Mouse (Mus musculus): Measurements from ENCODE around the gene Lrrc23.

Gene Lrrc23

DNA sequence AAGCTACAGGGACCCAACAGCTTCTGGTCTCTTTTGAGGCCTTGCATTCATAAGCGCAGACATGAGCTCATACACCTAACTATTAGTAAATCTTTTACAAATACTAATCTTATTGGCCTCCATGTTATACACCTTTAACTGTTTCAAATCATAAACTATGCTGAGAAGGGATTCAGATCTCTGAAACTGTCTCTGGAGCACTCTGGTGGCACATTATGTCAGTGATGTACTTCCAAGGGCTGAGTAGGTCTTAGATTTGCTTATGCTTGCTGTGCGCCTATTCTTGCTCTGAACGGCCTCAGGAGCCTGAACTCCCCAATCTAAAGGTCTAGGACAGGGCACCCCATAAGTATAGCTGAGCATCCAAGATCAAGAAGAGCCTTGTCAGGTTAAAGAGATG is 37.7 kb downstream of the Lrrc23 start:
- DNase-seq (ENCODE audit: low spot score): no peak

DNA sequence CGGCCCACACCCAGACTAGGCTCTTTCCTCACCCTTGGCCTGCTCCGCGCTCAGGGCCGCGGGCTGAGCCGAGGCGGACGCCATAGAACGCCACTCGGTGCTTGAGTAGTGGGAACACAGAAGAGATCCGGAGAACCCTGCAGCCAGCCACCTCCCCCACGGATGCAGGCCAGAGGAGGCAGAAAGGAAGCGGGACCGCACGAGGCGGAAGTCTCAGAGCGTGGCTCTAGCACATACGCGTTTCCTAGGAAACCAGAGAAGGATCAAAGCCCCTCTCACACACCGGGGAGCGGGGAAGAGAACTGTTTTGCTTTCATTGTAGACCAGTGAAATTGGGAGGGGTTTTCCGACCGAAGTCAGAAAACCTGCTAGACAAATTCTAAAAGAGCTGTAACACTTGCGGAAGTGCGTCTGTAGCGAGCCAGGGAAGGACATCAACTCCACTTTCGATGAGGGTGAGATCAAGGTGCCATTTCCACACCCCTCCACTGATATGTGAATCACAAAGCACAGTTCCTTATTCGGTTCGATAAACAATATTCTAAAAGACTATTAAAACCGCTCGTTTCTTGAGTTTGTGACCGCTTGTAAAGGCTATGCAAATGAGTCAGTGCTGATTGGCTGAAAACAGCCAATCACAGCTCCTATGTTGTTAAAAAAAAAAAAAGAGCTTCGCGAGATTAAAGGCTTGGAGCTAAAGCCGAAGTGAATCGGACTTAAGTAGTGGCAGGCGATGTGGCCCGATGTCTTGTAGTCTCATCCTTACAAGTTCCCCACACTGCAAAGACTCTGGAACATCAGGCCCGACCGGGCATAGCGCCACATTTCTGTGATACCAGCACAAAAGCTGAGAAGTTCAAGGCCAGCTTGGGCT is 38.4 kb downstream of the Lrrc23 start, which contains the start of gene Grcc10:
Grcc10 (minus strand) TSS at position 487 of the 874 bp plus-strand sequence.
- no peak for DNase-seq (ENCODE audit: low spot score)

DNA sequence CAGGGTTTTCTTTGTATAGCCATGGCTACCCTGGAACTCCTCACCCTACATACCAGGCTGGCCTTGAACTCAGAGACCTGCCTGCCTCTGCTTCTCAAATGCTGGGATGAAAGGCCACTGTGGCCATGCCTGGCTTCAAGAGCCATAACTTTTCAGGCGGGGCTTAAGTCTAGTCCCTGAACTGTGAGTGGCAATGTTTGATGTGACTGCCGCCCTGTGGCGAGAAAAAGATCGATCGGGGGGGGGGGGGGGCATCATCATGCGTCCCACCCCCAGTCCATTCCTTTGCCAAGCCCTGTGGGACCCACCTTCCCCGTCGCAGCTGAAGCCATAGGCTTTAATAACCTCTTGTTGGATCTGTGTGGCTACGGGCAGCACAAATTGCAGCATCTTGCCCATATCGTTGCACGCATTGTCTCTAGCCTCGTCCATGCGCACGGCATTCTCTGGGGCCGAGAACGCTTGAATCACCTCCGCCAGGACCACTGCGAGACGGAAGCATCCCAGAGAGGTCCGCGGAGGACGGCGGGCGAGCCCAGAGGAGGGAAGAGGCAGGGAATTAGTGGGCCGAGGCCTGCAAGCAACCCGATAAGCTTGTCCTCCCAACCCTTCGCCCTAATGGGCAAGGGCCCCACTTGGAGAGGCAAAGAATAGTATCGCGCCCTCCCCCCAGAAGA is 39.2 kb downstream of the Lrrc23 start:
- no peak for DNase-seq (ENCODE audit: low spot score)

DNA sequence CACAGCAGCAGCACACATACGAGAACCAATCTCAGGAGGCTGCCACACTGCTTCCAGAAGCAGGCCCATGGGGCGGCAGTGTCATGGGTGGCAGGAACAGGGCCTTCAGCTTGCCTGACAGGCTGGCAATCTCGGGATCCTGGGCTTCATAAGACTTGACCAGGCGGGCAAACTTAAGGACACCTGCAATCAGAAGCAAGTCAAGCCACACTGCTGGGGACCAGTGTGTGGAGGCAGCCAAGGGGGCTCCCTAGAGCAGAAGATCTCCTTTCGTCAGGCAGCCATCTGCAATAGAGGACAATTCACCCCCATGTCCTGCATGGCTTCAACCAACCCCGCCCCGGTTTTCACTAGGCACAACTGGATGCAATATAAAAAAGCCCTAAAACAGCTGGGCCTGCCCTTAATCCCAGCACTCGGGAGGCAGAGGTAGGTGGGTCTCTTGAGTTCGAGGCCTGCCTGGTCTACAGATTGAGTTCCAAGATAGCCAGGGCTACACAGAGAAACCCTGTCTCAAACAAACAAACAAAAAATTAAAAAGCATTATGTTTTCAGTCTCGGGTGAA is 40.2 kb downstream of the Lrrc23 start:
- DNase-seq (ENCODE audit: low spot score): no peak

DNA sequence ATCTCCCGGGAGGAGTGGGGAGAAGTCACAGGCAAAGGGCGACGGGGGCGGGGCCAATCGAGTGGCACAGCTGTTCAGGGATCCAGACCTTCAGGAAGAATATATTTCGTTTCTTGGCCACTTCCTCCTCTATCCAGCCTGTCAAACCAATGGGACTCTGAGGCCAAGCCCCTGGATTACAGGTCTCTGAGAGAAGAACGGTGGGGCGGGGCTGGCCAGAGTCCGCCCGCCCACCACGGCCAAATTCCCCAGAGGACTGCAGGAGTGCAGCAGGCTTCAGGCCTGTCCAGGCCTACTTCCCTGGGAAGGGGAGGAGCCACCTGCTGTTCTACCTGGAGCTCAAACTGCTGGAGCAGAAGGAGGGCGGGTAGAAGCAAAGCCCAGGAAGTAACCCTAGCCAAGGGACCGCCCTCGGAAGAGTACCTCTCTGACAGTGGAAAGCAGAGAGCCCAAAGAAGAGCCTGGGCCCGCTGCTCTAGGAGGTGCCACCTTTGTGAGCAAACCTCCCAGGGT is 41.0 kb downstream of the Lrrc23 start, which contains the start of gene Ptpn6:
Ptpn6 (minus strand) TSS at position 204 of the 513 bp plus-strand sequence.
- no peak for DNase-seq (ENCODE audit: low spot score)

DNA sequence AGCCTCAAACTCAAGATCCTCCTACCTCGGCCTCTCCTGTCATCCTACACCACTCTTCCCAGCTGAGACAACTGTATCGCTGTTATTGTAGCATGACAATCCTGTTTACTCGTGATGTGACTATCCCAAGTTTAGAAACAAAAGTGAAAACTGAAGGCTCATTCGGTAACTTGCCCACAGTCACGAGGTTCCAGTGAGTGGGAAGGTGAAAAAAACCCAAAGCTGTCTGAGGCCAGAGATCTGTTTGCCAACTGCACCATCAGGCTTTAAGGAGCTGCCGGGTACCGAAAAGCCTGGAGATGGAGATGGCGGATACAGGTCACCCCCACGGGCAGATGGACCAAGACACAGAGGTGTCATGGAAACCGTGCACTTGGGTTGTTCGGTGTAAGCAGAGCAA is 42.5 kb downstream of the Lrrc23 start:
- DNase-seq (ENCODE audit: low spot score): no peak

DNA sequence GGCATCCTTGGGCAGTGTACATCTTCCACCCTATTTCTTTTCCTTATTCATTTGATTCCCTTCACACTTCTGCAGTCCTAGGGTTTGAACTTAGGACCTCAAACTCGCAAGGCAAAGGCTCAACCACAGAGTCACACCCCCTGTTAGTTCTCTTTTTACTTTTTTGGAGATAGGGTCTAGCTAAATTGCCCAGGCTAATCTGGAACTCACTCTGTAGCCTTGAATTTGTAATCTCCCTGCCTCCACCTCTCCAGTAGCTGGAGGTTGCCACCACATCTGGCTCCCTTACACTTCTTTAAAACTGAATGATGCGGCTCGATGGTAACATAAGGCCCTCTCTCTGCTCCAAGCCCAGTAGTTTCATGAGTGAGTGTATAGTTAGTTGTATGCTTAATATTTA is 45.1 kb downstream of the Lrrc23 start:
- no peak for DNase-seq (ENCODE audit: low spot score)

DNA sequence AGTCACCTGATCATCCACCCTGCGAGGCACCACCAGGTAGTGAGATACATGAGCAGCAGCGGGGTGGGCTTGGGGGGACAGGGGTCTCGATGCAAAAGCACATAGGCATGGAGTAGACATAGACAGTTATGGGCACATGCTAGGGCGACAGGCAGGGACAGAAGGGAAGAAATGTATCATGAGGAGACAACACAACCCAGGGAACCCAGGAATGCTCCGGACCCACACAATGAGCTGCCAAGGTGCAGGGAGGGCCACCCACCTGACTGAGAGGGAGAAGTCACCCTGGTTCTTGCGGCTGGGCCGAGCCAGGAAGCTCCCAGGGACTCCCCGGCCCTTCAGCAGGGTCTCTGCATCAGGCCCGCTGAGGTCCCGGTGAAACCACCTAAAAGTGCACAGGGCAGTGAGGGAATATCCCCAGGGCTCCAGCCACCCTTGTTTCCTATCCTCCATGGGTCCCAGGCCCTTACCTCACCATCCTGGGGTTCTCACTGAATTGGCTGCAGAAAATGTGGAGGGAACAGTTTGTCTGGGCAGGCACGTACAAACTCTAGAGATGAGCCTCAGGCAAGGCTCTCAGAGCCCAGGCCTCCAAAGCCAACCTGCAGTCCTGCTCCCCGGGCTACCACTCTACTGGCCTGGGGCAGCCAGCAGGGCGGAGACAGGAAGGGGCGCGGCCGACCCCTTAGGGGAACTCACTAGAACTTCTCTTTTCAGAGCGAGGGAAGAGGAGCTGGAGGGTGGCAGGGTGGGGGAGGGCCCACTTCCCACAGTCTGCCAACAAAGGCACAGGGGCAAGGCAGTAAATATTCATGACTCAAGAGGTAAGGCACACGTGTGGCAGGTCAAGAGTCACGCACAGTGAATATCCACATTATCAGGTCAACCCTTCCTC is 46.8 kb downstream of the Lrrc23 start:
- DNase-seq (ENCODE audit: low spot score): no peak

DNA sequence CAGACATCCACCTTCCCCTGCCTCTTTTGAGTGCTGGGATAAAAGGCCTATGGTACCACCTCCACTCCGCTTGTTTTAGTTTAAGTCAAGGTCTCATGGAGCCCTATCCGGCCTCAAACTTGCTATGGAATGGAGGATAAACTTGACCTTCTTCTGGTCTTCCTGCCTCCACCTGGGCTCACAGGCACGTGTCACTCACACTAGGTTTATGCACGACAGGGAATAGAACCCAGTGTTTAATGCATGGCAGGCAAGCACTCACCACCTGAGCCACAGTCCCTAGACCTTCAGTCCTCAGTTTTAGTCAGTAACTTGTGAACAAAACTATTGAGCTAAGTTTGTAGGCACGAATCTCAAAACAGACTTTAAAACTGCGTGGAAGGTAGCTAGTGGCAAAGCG is 48.5 kb downstream of the Lrrc23 start:
- no peak for DNase-seq (ENCODE audit: low spot score)

DNA sequence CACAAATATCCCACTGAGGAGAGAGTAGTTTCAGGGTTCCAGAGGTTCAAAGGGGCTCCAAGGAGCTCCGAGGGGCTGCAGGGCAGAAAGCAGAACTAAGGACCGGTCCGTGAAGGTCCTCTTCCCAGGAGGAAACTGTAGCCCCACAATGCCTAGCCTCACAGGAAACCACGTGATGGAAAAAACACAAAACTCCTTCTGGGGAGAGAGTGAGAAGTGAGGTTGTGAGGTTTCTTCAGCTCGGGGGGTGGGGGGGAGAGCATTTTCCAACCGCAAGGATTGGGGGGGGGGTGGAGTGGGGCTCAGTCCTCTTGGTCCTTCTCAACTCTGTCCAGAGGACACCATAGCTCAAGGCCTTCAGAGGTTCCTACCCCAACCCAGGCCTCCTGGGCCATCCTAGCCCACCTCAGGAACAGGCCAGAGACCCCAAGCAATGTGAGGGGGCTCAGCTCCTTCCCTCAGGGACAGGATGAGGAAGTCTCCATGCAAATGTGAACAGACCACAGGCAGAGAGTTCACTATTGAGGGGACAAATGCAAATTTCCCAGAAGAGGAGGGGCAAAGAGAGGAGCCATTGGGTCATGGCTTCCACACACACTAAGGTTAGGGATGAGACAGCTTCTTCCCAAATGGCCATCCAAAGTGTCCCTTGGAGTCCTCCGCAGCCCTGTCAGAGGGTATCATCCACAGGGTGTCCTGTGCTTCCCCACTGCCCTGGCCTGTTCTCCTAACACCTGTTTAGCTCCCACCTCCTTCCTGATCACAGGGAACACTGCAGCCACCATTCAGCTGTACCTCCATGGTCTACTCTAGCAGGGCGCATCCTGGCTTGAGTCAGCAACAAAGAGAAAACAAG is 49.4 kb downstream of the Lrrc23 start:
- no peak for DNase-seq (ENCODE audit: low spot score)

DNA sequence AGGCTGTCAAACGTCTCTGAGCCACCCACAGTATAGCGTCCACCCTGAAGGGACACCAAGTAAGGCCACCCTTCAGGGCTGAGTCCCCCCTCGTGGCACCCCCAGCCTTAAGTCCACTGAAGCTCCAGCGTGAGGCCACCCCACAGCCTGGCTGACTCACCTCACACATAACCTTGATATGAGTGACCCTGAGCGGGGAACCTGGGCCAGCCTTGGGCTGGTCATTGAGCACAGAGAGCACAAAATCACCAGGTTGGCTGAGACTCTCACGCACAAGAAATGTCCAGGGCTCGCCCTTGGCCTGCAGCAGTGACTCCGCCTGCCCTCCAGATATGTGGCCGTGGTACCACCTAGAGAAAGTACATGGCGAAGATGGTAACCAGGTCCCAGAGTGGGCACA is 50.9 kb downstream of the Lrrc23 start:
- DNase-seq (ENCODE audit: low spot score): no peak

DNA sequence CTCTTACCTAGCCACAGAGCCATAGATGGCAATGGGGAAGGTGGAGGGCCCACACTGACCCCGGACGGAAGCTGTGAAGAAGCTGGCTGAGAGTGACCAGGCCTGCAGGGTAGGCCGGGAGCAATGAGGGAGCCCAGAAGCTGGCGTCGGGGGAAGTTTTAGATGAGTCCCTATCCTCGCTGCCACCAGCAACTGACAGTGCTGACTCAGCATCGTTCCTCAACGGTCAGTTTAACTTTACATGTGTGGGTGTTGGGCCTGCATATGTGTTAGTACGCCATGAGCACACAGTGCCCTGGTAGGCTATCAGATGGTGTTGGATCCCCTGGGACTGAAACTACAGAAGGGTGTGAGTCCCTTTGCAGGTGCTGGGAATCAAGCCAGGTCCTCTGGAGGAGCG is 55.1 kb downstream of the Lrrc23 start:
- no peak for DNase-seq (ENCODE audit: low spot score)

DNA sequence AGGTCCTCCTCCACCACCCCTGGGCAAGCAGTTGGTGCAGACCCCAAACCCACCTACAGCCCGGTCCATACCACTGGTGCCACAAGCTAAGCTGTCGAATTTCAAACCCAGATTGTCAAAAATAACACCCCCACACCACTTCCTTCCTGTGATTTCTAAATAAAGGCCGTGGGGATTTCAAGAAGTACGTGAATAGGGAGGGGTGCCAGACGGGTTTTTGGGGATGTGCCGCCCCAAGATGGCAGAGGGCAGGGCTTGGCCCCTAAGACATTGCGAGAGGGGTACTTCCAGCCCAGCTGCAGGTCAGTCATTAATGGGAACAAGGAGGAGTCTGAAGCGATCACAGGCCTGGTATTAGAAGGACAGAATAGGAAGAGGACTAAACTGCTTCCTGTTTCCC is 56.0 kb downstream of the Lrrc23 start:
- DNase-seq (ENCODE audit: low spot score): no peak

DNA sequence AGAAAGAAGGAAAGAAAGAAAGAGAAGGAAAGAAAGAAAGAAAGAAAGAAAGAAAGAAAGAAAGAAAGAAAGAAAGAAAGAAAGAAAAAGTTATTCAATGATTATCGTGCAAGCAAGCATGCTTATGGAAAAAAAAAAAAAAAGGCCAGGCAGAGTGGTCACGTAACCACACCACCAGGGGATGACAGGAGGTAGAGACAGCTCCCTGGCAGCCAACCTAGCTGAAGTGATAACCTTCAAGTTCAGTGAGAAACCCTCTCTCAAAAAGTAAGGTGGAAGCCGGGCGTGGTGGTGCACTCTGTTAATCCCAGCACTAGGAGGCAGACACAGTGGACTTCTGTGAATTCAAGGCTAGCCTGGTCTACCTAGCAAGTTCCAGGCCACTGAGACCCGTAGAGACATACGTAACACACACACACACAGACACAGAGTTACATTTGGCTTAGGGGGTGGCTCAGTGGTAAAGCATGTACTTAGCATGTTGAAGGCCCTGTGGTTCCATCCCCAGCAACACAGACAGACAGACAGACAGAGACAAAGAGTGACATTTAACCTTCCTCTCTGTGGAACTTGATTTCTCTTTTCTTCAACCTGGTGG is 56.6 kb downstream of the Lrrc23 start:
- no peak for DNase-seq (ENCODE audit: low spot score)

DNA sequence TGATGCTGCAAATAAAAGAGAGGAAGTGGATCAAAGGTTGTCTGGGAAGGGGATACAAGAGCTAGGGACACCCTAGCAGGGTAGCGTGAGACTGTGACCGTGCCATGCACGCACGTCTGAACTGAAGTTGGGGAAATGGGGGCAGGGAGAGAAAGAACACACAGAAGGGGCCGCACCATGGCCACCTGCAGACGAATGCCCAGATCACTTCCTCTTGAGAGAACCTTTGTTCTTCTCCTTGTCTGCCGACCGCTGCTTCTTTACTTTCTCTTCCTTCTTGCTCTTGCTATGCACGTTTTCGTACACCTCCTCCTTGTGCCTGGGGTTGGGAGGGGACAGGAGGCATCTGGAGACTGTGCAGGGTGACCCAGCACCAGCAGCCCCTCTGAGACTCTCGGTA is 58.6 kb downstream of the Lrrc23 start:
- no peak for DNase-seq (ENCODE audit: low spot score)
